Mouse (Mus musculus) left cerebral cortex, postnatal 36 days (tissue): Measurements from ENCODE around the gene Lrtm2. TPM values are rescaled to one million over a fixed set of nuclear protein-coding genes. Genes with fewer than 3 reads are reported as not detected.

Experiments
- DNase-seq, 2 experiments: peaks; one replicate each; pipeline ENCODE4 v3.0.0; 2021 to 2022; ENCODE audit warnings: low spot score in 2 of 2, mixed read lengths in 1 of 2
- intact Hi-C: fragments of 180-260 bp; cut with DNase I; formaldehyde crosslinking; loops from one replicate; pipeline ENCODE4 v1.15.1; 2025
- total RNA-seq, 2 experiments: library from RNA; stranded (reverse); gene quantifications; 2 replicates each; pipeline ENCODE4 v1.2.3; 2021

The Lrtm2 gene
- total RNA-seq, 2 experiments from 2014 or later = 55.9 to 59.8 TPM

- intact Hi-C loops = no loop called here
- no peak for DNase-seq
These were observed 7.8 kb upstream of the Lrtm2 start for GRCm38 (mm10) chr6:119338121-119338912.

- intact Hi-C loops = no loop called here
- DNase-seq = no peak
These were observed 6.7 kb upstream of the Lrtm2 start for GRCm38 (mm10) chr6:119337287-119337686.

GRCm38 (mm10) chr6:119336124-119336523, 5.6 kb upstream of the Lrtm2 start:
- intact Hi-C loops = no loop called here
- no peak for DNase-seq

GRCm38 (mm10) chr6:119333831-119334230, 3.3 kb upstream of the Lrtm2 start:
- DNase-seq = no peak
- intact Hi-C loops = no loop called here

GRCm38 (mm10) chr6:119333202-119333601, 2.6 kb upstream of the Lrtm2 start:
- no peak for DNase-seq
- intact Hi-C loops = no loop called here

- intact Hi-C loops = no loop called here
- DNase-seq = no peak
These were observed 1.5 kb upstream of the Lrtm2 start for GRCm38 (mm10) chr6:119332111-119332510.

GRCm38 (mm10) chr6:119329936-119330335, 630 bp downstream of the Lrtm2 start:
- intact Hi-C loops = loop anchor here (1.0 to 5.0 kb wide), 2 partner anchors 17 to 48 kb away; no protein-coding TSS in a partner anchor
- DNase-seq = peak in 1 of 2 experiments; percentile 51

GRCm38 (mm10) chr6:119329215-119329714, 1.3 kb downstream of the Lrtm2 start:
- intact Hi-C loops = loop anchor here (1.0 to 5.0 kb wide), 2 partner anchors 16 to 47 kb away; no protein-coding TSS in a partner anchor
- peak; percentile 87 to 88 for DNase-seq

- intact Hi-C loops = loop anchor here (1.0 to 5.0 kb wide), 2 partner anchors 15 to 46 kb away; no protein-coding TSS in a partner anchor
- peak in 1 of 2 experiments; percentile 45 for DNase-seq
These were observed 1.9 kb downstream of the Lrtm2 start for GRCm38 (mm10) chr6:119328521-119329115.

GRCm38 (mm10) chr6:119326541-119326940, 4.0 kb downstream of the Lrtm2 start:
- no peak for DNase-seq
- intact Hi-C loops = loop anchor here (5.0 kb wide), 1 partner anchor 44 kb away; no protein-coding TSS in a partner anchor

- no peak for DNase-seq
- intact Hi-C loops = loop anchor here (5.0 kb wide), 1 partner anchor 44 kb away; no protein-coding TSS in a partner anchor
These were observed 4.6 kb downstream of the Lrtm2 start for GRCm38 (mm10) chr6:119325978-119326377.

- DNase-seq = no peak
- intact Hi-C loops = loop anchor here (5.0 kb wide), 1 partner anchor 42 kb away; no protein-coding TSS in a partner anchor
These were observed 5.8 kb downstream of the Lrtm2 start for GRCm38 (mm10) chr6:119324776-119325175.

GRCm38 (mm10) chr6:119321752-119322151, 8.8 kb downstream of the Lrtm2 start:
- peak in 1 of 2 experiments; percentile 38 for DNase-seq
- intact Hi-C loops = no loop called here

- intact Hi-C loops = no loop called here
- no peak for DNase-seq
These were observed 10.1 kb downstream of the Lrtm2 start for GRCm38 (mm10) chr6:119320481-119320880.

- no peak for DNase-seq
- intact Hi-C loops = loop anchor here (5.0 kb wide), 1 partner anchor 82 kb away; the partner anchor contains the start of gene Cacna2d4
These were observed 11.2 kb downstream of the Lrtm2 start for GRCm38 (mm10) chr6:119319358-119319757.

GRCm38 (mm10) chr6:119318732-119319131, 11.8 kb downstream of the Lrtm2 start:
- no peak for DNase-seq
- intact Hi-C loops = loop anchor here (5.0 kb wide), 1 partner anchor 81 kb away; the partner anchor contains the start of gene Cacna2d4

GRCm38 (mm10) chr6:119314751-119315476, 15.7 kb downstream of the Lrtm2 start:
- intact Hi-C loops = loop anchor here (5.0 kb wide), 1 partner anchor 78 kb away; the partner anchor contains the start of gene Cacna2d4
- peak in 1 of 2 experiments; percentile 46 for DNase-seq

GRCm38 (mm10) chr6:119313588-119314375, 16.8 kb downstream of the Lrtm2 start:
- intact Hi-C loops = loop anchor here (1.0 kb wide), 1 partner anchor 16 kb away; no protein-coding TSS in a partner anchor
- no peak for DNase-seq

- DNase-seq = no peak
- intact Hi-C loops = loop anchor here (1.0 kb wide), 1 partner anchor 16 kb away; no protein-coding TSS in a partner anchor
These were observed 17.5 kb downstream of the Lrtm2 start for GRCm38 (mm10) chr6:119313096-119313495.
